Mouse (Mus musculus) c-Kit-positive CD71-positive TER-119-positive erythroid progenitor cells, embryonic 14.5 days (primary cell): ENCODE results near the gene Tmbim1.
A peak's percentile ranks its signal among the peaks of the same experiment; 100 is the strongest.
"Not testable (repeated sequence)": the region's sequence is repeated elsewhere in the genome, so short reads cannot be mapped to it uniquely, and the experiment has no call there.

ENCODE experiments used
- DNase-seq: peaks from one replicate; pipeline ENCODE4 v3.0.0-alpha.2; 2013; ENCODE audit warnings: low spot score

Gene Tmbim1

DNA sequence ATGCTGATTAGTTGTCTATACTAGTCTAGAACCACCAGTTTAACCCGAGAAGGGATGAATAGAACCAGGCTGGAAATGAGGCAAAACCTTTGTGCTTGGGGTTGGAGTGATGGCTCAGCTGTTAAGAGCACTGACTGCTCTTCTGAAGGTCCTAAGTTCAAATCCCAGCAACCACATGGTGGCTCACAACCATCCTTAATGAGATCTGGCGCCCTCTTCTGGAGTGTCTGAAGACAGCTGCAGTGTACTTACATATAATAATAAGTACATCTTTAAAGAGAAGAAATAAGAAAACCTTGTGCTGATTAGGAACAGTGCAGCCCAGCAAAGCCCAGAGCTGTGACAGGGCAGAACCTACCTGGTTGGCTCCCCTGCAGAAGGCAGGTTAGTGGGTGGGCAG is 21.5 kb upstream of the Tmbim1 start:
- DNase-seq = not testable (repeated sequence)

DNA sequence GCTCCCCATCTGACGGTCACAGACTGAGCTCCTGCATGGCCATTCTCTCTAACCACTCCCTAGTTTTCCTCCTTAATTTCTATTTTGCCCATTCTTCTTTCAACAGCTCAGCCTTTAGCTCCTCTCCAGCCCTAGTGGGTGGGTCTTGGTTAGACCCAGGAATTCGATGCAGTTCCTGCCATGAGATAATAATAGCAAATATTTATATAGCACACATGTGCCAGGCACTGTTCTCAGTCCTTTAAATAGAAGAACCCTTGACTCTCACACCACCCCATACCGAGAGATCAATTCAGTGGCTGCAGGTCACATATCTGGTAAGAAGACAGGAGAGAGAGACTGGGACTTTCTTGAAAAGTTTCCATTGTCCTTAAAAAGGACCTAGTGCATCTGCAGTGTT is 16.0 kb upstream of the Tmbim1 start:
- no peak for DNase-seq

- no peak for DNase-seq
Measured at GRCm38 (mm10) chr1:74318711-74319110, 13.3 kb upstream of the Tmbim1 start.

- no peak for DNase-seq
Measured at GRCm38 (mm10) chr1:74316114-74316827, 10.8 kb upstream of the Tmbim1 start.

DNA sequence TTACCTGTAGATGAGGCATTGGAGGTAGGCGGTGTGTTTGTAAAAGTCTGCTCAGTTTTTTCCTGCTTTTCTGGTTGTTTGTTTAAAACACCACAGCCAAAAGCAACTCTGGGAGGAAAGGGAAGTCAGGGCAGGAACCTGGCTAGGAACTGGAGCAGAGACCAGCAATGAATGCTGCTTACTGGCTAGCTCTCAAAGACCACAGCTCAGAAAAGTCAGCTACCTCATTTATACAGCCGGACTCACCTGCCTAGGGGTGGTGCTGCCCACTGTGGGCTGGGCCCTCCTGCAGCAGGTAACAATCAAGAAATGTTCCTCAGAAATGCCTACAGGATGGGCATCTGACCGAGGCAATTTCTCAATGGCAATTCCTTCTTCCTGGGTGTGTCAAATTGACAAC is 9.4 kb upstream of the Tmbim1 start:
- no peak for DNase-seq

DNA sequence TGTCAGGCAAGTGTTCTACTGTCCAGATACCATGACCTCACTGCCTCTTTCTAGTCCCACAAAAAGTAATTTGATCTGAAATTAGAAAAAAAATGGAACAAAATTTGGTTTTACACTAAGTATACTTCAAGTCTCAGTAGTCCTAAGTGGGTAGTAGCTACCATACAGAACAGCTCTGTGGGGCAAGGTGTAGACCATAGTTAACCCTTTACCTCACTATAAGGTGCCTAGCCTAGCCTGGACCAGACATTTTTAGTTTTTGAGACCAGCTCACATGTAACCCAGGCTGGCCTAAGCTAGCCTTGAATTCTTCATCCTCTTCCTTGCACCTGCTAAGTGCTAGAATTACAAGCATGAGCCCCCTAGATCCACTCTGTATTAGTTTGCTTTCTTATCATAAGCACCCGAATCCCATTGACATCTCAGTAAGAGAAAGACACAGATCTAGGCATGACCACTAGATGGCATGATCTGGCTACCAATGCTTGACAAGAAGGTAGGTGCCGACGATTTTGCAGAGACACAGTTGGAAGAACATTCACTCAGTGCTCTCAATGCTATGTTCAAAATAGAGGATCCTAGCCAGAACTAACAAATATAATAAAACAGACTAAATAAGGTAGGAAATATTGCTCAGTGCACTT is 7.7 kb upstream of the Tmbim1 start:
- peak; percentile 66 for DNase-seq

GRCm38 (mm10) chr1:74309767-74310166 is 4.3 kb upstream of the Tmbim1 start:
- DNase-seq = no peak

GRCm38 (mm10) chr1:74308001-74308964 is 2.9 kb upstream of the Tmbim1 start:
- DNase-seq = no peak

DNA sequence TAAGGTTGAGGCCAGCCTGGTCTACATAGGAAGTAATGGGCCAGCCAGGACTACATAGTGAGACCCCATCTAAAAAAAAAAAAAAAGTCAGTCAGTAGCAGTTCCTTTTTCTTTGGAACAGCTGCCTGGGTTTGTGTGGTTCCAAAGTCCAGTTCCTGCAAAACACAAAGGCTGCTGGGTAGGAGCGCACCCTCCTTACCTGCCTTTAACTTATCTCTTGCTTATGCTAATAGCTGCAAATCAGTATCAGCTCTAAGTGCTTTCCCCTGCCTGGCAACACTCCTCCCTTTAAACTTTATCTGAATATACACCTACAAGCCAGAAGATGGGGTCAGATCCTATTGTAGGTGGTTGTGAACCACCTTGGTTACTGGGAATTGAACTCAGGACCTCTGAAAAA is 1.7 kb upstream of the Tmbim1 start:
- DNase-seq = no peak

GRCm38 (mm10) chr1:74304946-74305345 is 476 bp downstream of the Tmbim1 start:
- no peak for DNase-seq

DNA sequence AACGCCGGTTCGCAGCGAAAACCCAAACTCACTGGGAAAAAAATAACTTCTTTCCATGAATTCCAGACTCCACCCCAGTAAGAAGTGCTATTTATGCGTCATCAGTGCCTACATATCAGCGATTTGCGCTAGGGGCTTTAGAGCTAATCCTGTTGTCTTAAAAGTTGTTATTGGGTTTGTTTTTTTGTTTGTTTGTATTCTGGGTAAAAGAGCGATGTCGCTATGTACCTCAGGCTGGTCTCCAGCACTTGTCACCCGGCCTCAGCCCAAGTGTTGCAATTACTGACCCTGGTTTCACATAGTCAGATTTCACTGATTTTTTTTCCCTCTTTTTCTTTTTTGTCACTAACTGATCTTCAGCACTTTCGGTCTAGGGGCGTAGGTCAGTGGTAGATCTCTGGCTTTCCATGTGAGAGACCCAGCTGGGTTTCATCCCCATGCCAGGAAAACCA is 1.1 kb downstream of the Tmbim1 start:
- DNase-seq = no peak

DNA sequence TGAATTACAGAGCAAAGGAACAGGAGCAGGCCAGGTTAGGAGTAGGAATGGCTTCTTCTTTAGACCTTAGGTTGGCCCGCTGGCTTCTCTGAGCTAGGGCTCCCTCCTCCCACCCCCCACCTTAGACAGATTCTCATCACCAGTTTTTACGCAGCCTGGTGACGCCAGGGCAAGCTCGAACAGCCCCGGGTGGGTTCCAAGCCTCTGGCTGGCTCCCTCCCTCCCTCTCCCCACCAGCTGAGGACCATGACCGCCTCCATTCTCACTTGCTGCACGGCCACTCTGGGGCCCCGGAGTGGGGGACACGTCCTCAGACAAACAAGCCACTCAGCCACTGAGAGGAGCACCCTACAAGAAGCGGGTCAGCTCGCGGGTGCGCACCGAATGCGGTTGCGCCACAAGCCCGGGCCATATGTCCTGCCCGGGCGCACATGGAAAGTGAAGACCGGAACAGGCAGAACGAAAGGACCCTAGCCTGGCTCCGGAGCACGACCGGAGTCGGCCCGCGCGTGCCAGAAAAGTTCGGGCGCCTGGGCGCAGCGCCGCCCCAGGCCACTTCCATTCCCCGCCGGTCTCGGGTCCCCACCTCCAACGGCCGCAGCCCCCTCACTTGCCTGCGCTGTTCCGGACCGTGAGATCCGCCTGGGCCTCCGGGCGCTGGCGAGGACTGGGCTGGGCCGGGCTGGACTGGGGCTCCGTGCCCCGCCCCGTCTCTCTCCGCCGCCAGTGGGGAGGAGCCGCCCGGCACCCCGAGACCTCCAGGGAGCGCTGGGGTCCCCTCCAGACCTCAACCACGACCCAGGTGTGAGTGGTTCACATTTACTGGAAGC is 1.7 kb downstream of the Tmbim1 start:
- DNase-seq = peak; percentile 59

- DNase-seq = no peak
Measured at GRCm38 (mm10) chr1:74302835-74303234, 2.6 kb downstream of the Tmbim1 start.

- no peak for DNase-seq
Measured at GRCm38 (mm10) chr1:74302229-74302628, 3.2 kb downstream of the Tmbim1 start.

- DNase-seq = no peak
Measured at GRCm38 (mm10) chr1:74300347-74301110, 4.9 kb downstream of the Tmbim1 start.

DNA sequence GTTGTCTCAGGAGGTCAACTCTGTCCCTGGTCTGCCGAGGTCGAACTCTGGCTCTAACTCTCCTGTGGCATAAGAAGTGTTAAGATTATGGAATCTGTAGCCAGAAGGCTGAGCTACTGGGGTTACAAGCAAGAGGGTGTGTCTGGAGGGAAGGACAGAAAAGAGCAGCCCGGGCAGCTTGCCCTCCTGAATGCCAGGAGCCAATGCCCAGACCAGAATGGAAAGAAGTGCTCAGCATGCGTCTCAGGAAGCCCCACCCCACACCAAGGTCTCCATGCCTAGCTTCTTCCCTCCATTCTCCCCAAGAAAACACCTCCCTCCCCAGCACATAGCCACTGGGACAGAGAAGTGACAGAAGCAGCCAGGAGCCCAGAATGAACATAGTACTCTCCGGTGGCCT is 6.4 kb downstream of the Tmbim1 start:
- no peak for DNase-seq

DNA sequence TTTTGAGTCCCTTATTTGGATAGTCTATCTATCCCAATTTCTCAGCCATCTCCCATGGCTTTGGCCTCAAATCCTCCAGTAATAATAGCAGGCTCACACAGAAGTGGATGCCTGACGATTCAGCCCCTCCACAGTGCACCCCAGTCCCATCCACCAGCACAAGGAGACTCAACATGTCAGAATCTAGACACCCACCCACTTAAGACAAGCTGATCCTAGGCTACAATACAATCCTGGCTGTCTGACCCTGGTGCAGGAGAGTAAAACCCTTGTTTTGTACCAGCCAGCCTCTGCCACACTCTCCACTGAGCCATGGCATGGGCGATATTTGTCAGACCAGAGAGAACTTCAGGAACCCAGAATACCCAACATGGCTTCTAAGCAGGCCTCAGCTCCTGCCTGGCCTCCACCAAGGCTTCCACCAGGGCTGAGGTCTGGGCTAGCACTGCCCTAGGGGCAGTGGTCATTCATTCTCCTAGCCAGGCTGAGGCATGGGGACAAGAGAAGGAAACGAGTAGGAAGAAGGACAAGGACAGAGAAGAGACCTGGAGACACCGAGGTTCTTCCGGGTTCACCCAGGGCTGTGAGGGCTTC is 7.2 kb downstream of the Tmbim1 start:
- no peak for DNase-seq

GRCm38 (mm10) chr1:74297269-74297668 is 8.2 kb downstream of the Tmbim1 start:
- no peak for DNase-seq

DNA sequence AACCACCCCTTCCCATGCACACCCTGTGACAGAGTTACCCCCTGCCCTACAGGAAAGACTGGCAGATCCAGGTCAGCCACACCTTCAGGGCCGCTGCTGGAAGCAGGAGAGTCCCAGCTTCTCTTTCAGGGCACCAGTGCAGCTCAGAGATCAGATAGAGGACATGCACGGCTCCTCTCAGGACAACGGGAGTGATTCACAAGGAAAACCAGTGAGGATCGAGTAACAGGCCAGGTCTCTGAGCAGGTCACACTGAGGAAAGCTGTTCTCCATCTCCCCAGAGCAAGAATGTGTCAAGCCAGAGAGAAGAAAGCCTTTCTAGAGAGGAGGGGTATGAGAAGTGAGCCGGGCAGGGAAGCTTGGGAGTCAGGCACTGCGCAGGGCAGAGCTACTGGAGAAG is 8.9 kb downstream of the Tmbim1 start:
- no peak for DNase-seq

DNA sequence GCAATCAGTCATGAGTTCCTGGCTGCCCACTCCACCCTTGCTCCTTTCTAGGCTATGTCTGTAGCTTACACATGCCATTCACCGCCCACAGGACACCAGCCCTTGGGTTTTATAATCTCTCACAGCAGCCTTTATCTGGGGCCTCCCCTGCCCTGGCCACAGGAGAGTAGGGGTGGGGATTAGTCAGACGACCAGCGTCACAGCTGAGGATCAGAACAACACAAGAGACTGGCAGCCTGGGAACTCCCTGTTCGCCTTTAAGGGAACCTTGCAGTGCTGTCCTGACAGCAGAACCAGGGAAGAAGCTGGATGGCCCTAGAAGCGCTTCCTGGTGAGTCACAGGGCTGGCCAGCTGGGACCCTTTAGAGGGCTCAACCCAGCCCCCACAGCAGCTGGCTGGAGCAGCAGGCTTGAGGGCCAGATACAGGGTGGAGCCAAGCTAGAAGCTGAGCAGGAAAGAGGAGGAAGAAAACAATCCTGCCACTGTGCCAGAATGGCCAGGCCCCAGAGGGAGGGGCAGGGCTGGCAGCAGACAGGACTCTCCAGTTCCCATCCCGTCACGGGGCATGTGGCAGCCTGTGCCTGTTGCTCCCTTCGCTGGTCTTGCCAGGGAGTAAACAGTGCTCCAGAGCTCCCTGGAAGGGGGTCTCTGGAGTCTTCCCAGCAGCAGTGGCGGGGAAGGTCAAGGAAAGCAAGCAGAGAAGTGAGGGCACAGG is 9.8 kb downstream of the Tmbim1 start:
- peak; percentile 80 for DNase-seq
